Mouse (Mus musculus) C2C12 (cell line): Measurements from ENCODE around the gene Rnf114.

Source experiments
- CTCF ChIP-seq: IDR thresholded peaks from one replicate; pipeline ENCODE4 v1.5.1; 2011; ENCODE audit not compliant: control insufficient read depth, insufficient read depth, insufficient read length
- MAX ChIP-seq: IDR thresholded peaks from one replicate; pipeline ENCODE4 v1.6.1; 2011; ENCODE audit warnings: mild to moderate bottlenecking, control low read depth

DNA sequence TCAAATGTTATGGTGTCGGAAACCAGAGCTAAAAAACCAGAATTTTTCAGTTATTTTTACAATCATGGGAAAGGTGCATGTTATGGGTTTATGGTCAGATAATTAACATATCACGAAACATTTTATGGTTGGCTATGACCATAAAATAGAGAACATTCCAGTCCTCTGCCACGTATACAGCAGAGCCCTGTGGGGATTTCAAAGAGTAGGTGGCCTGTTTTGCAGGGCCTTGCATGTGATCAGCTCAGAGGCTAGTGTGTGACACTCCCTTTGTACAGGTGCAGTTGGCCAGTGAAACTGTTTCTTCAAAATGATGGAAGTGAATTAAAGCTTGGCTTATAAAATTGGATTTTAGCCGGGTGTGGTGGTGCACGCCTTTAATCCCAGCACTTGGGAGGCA lies 28.6 kb upstream of the Rnf114 start:
- no peak for TF ChIP-seq CTCF
- no peak for TF ChIP-seq MAX
